Mouse (Mus musculus) midbrain, embryonic 13.5 days (tissue): Measurements from ENCODE around the gene E030018B13Rik. TPM values are rescaled to one million over a fixed set of nuclear protein-coding genes. Genes with fewer than 3 reads are reported as not detected.
A peak's percentile ranks its signal among the peaks of the same experiment; 100 is the strongest.

Experiments used
- ATAC-seq: fragments of 200-750 bp; cut with Nextera tagmentation; 2 replicates; pipeline ENCODE4 v1.8.0; 2017; ENCODE audit warnings: mild to moderate bottlenecking, moderate TSS enrichment, moderate library complexity
- H3K27ac ChIP-seq: fragments of 300-500 bp; sonication (generic); 2 replicates; pipeline ENCODE4 v1.5.1; 2015; ENCODE audit warnings: inconsistent platforms, mild to moderate bottlenecking, moderate library complexity
- H3K27me3 ChIP-seq: fragments of 300-500 bp; sonication (generic); 2 replicates; pipeline ENCODE4 v1.6.1; 2015; ENCODE audit warnings: mild to moderate bottlenecking, inconsistent platforms
- H3K36me3 ChIP-seq: fragments of 300-500 bp; sonication (generic); 2 replicates; pipeline ENCODE4 v1.6.1; 2015; ENCODE audit warnings: mild to moderate bottlenecking, inconsistent platforms
- H3K4me1 ChIP-seq: fragments of 300-500 bp; sonication (generic); replicated peaks from 2 replicates; pipeline ENCODE4 v1.6.1; 2015; ENCODE audit warnings: inconsistent platforms
- H3K4me2 ChIP-seq: fragments of 300-500 bp; sonication (generic); replicated peaks from 2 replicates; pipeline ENCODE4 v1.6.1; 2015; ENCODE audit warnings: moderate library complexity, mild to moderate bottlenecking, inconsistent platforms
- H3K4me3 ChIP-seq: fragments of 300-500 bp; sonication (generic); replicated peaks from 2 replicates; pipeline ENCODE4 v1.5.1; 2015; ENCODE audit warnings: mild to moderate bottlenecking, inconsistent platforms
- H3K9ac ChIP-seq: fragments of 300-500 bp; sonication (generic); replicated peaks from 2 replicates; pipeline ENCODE4 v1.6.1; 2015; ENCODE audit warnings: mild to moderate bottlenecking, inconsistent platforms
- H3K9me3 ChIP-seq: fragments of 300-500 bp; sonication (generic); 2 replicates; pipeline ENCODE4 v1.6.1; 2016; ENCODE audit warnings: mild to moderate bottlenecking, inconsistent platforms
- WGBS: fragments of 180-500 bp; shearing (Covaris S2); methylation state at CpG from one replicate; pipeline ENCODE4 v1.1.7; 2015; 5-methylcytosine and 5-hydroxymethylcytosine counted together
- polyA plus RNA-seq: library from polyadenylated mRNA; unstranded; fragments of >200 nt; fragmentation: Nextera tagmentation; extraction: Ambion mirVana; gene quantifications from 2 replicates; pipeline ENCODE4 v1.2.1, GENCODE M21; 2015

The E030018B13Rik gene
- polyA plus RNA-seq, 1 experiment from 2014 or later: 0.22 TPM

GRCm38 (mm10) chr7:63965135-63965534 lies 48.5 kb downstream of the E030018B13Rik start:
- no peaks in the 10 kb centered on the region for H3K9me3 ChIP-seq
- H3K36me3 ChIP-seq: no peaks in the 10 kb centered on the region
- peak overlapping the region; percentile 45 for H3K27ac ChIP-seq
- H3K4me3 ChIP-seq: no peak overlapping the region
- H3K9ac ChIP-seq: 0 out of 2 replicates have a peak overlapping the region, but pooled peaks have one; percentile 1
- peaks cover 19% of the 10 kb centered on the region for H3K4me1 ChIP-seq
- 64% methylated on average over 2 of the region's 2 CpGs for WGBS
- no peaks in the 10 kb centered on the region for H3K27me3 ChIP-seq
- peak; percentile 77 for ATAC-seq
- H3K4me2 ChIP-seq: no peak overlapping the region

GRCm38 (mm10) chr7:63965635-63966418 lies 49.2 kb downstream of the E030018B13Rik start:
- no peak for ATAC-seq
- H3K4me1 ChIP-seq: peaks cover 24% of the 10 kb centered on the region
- H3K27ac ChIP-seq: peak overlapping the region; percentile 45
- no peak overlapping the region for H3K4me3 ChIP-seq
- H3K27me3 ChIP-seq: no peaks in the 10 kb centered on the region
- H3K4me2 ChIP-seq: no peak overlapping the region
- WGBS: 83% methylated on average over 5 of the region's 5 CpGs
- H3K36me3 ChIP-seq: no peaks in the 10 kb centered on the region
- H3K9ac ChIP-seq: no peak overlapping the region
- no peaks in the 10 kb centered on the region for H3K9me3 ChIP-seq

GRCm38 (mm10) chr7:63969941-63970340 lies 53.3 kb downstream of the E030018B13Rik start:
- no peaks in the 10 kb centered on the region for H3K27me3 ChIP-seq
- H3K36me3 ChIP-seq: no peaks in the 10 kb centered on the region
- peaks cover 20% of the 10 kb centered on the region for H3K4me1 ChIP-seq
- H3K4me2 ChIP-seq: no peak overlapping the region
- H3K27ac ChIP-seq: no peak overlapping the region
- no peaks in the 10 kb centered on the region for H3K9me3 ChIP-seq
- ATAC-seq: no peak
- H3K9ac ChIP-seq: no peak overlapping the region
- no peak overlapping the region for H3K4me3 ChIP-seq
- WGBS: 50% methylated on average over 3 of the region's 3 CpGs

Other genes starting within 250 kb of the E030018B13Rik start
- 24.4 and 24.7 TPM in 2 replicates for gene Klf13, start 22.1 kb downstream of the E030018B13Rik start, polyA plus RNA-seq
- gene Trpm1, start 237.0 kb downstream of the E030018B13Rik start, polyA plus RNA-seq: 0.47 and 0.49 TPM in 2 replicates